In the genomic region with DNA sequence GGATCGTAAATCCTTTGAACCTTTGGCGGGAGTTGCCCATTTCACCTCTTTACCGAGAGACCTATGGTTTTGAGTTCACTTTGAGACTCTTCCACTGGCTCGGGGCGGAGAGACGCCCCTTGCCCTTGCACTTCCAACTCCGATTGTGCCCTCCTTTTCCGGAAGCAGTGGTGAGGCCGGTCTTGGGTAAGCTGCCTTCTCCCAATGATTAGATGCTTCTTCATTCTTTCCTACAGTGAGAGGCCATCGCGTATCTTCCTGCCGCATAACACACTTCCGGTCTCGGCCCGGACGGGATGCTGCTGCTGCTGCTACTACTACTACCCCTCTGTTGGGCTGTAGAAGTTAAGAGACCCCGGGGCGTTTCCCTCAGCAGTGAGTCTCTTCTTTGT, we compare ENCODE assay signal across 8 mouse cellular contexts. TPM values are rescaled to one million over a fixed set of nuclear protein-coding genes. Genes with fewer than 3 reads are reported as not detected.
DNase-seq lines count a peak whose midpoint lies in the region; ATAC-seq and TF ChIP-seq lines count a peak whose summit lies in the region.

No protein-coding gene starts in this region.

- H3K9me3 ChIP-seq in forebrain, postnatal 0 days (ENCODE audit: low read length), result no peaks in the 10 kb centered on the region
- no peaks in the 10 kb centered on the region for H3K9me3 ChIP-seq in limb, embryonic 11.5 days (ENCODE audit: control insufficient read depth, low read length)
- no peaks in the 10 kb centered on the region for H3K9me3 ChIP-seq in midbrain, embryonic 13.5 days

- peak overlapping the region; percentile 75 for H3K9ac ChIP-seq in forebrain, postnatal 0 days
- H3K9ac ChIP-seq in limb, embryonic 11.5 days (ENCODE audit: low read length), result peak overlapping the region; percentile 67
- H3K9ac ChIP-seq in midbrain, embryonic 13.5 days (replicated peaks), result peak overlapping the region; percentile 83

- peaks cover 21% of the 10 kb centered on the region for H3K4me1 ChIP-seq in forebrain, postnatal 0 days (ENCODE audit: insufficient read depth)
- peaks cover 10% of the 10 kb centered on the region for H3K4me1 ChIP-seq in limb, embryonic 11.5 days (ENCODE audit: control insufficient read depth, insufficient read depth, low read length)
- H3K4me1 ChIP-seq in midbrain, embryonic 13.5 days (replicated peaks), result peaks cover 43% of the 10 kb centered on the region

- under 1% methylated on average over 18 of the region's 18 CpGs for WGBS in forebrain, postnatal 0 days
- 1% methylated on average over 18 of the region's 18 CpGs for WGBS in limb, embryonic 11.5 days
- under 1% methylated on average over 18 of the region's 18 CpGs for WGBS in midbrain, embryonic 13.5 days

- peak overlapping the region; percentile 85 for H3K4me3 ChIP-seq in forebrain, postnatal 0 days (ENCODE audit: low read depth, low read length)
- H3K4me3 ChIP-seq in limb, embryonic 11.5 days (ENCODE audit: low read depth, low read length), result peak overlapping the region; percentile 79
- peak overlapping the region; percentile 85 for H3K4me3 ChIP-seq in midbrain, embryonic 13.5 days (replicated peaks)

- no peaks in the 10 kb centered on the region for H3K27me3 ChIP-seq in forebrain, postnatal 0 days (ENCODE audit: insufficient read depth, low read length)
- H3K27me3 ChIP-seq in limb, embryonic 11.5 days (ENCODE audit: control insufficient read depth, insufficient read depth, low read length), result no peaks in the 10 kb centered on the region
- no peaks in the 10 kb centered on the region for H3K27me3 ChIP-seq in midbrain, embryonic 13.5 days

- H3K36me3 ChIP-seq in forebrain, postnatal 0 days (ENCODE audit: insufficient read depth), result peaks cover 35% of the 10 kb centered on the region
- H3K36me3 ChIP-seq in limb, embryonic 11.5 days (ENCODE audit: control insufficient read depth, insufficient read depth, low read length), result peaks cover 16% of the 10 kb centered on the region
- peaks cover 43% of the 10 kb centered on the region for H3K36me3 ChIP-seq in midbrain, embryonic 13.5 days

- peak; percentile 19 for ATAC-seq in forebrain, postnatal 0 days
- no peak; the same call in 1 of the 2 replicates for ATAC-seq in limb, embryonic 11.5 days (ENCODE audit: insufficient number of reproducible peaks, low FRiP score, low TSS enrichment, low read depth)
- peak; percentile 19 for ATAC-seq in midbrain, embryonic 13.5 days

- H3K4me2 ChIP-seq in forebrain, postnatal 0 days (ENCODE audit: low read depth), result peak overlapping the region; percentile 86
- H3K4me2 ChIP-seq in limb, embryonic 11.5 days (ENCODE audit: low read depth, severe bottlenecking), result peak overlapping the region; percentile 91
- peak overlapping the region; percentile 94 for H3K4me2 ChIP-seq in midbrain, embryonic 13.5 days (replicated peaks)

- peak; percentile 32 for DNase-seq in gastrocnemius, postnatal 10 days
- no peak for DNase-seq in gastrocnemius, postnatal 25 days
- peak; percentile 65 for DNase-seq in thymus, postnatal 14 days
- no peak for DNase-seq in thymus, postnatal 25 days
- DNase-seq in forebrain, postnatal 0 days, result no peak
- no peak for DNase-seq in limb, embryonic 11.5 days (ENCODE audit: low spot score)
- no peak for DNase-seq in retina, postnatal 1 day

- TF ChIP-seq CTCF in forebrain, postnatal 0 days (IDR thresholded peaks at IDR 0.05; ENCODE audit: low read depth), result no peak

- H3K27ac ChIP-seq in forebrain, postnatal 0 days (ENCODE audit: low read depth, low read length), result peak overlapping the region; percentile 86
- no peak overlapping the region for H3K27ac ChIP-seq in limb, embryonic 11.5 days (replicated peaks; ENCODE audit: low read depth, low read length)
- peak overlapping the region; percentile 84 for H3K27ac ChIP-seq in midbrain, embryonic 13.5 days

RNA-seq across cellular contexts. Expression of gene Prkcsh, which starts 0.6 kb away (rescaled TPM):
- 10 to 100 TPM; 35.4 to 41.7 TPM for total RNA-seq in gastrocnemius, postnatal 10 days (2021)
- 10 to 100 TPM; 24.1 to 35.3 TPM for total RNA-seq in gastrocnemius, postnatal 25 days (2021)
- total RNA-seq in forebrain, postnatal 0 days (2014; rRNA removed), result 83.2 and 86.5 TPM in 2 replicates
- 48.9 and 67.4 TPM in 2 replicates for polyA plus RNA-seq in forebrain, postnatal 0 days (2015; fragmentation: Nextera tagmentation; extraction: Ambion mirVana)
- polyA plus RNA-seq in limb, embryonic 11.5 days (2014; fragmentation: Nextera tagmentation; extraction: Ambion mirVana), result 86.4 and 93.0 TPM in 2 replicates
- 94.7 and 99.3 TPM in 2 replicates for polyA plus RNA-seq in midbrain, embryonic 13.5 days (2015; fragmentation: Nextera tagmentation; extraction: Ambion mirVana)

RNA-seq across cellular contexts. Expression of gene Ccdc151, which starts 0.7 kb away (rescaled TPM):
- not detected for total RNA-seq in gastrocnemius, postnatal 10 days (2021)
- not detected for total RNA-seq in gastrocnemius, postnatal 25 days (2021)
- total RNA-seq in forebrain, postnatal 0 days (2014; rRNA removed), result 5.7 and 6.0 TPM in 2 replicates
- polyA plus RNA-seq in forebrain, postnatal 0 days (2015; fragmentation: Nextera tagmentation; extraction: Ambion mirVana), result 5.5 and 6.4 TPM in 2 replicates
- 1.8 and 2.1 TPM in 2 replicates for polyA plus RNA-seq in limb, embryonic 11.5 days (2014; fragmentation: Nextera tagmentation; extraction: Ambion mirVana)
- polyA plus RNA-seq in midbrain, embryonic 13.5 days (2015; fragmentation: Nextera tagmentation; extraction: Ambion mirVana), result 3.9 and 4.9 TPM in 2 replicates

RNA-seq across cellular contexts. Expression of gene Rgl3, which starts 13.9 kb away (rescaled TPM):
- total RNA-seq in gastrocnemius, postnatal 10 days (2021), result under 1 TPM; 0.47 to 0.75 TPM
- total RNA-seq in gastrocnemius, postnatal 25 days (2021), result under 1 TPM; 0.33 to 0.83 TPM
- total RNA-seq in forebrain, postnatal 0 days (2014; rRNA removed), result 0.24 and 2.1 TPM in 2 replicates
- polyA plus RNA-seq in forebrain, postnatal 0 days (2015; fragmentation: Nextera tagmentation; extraction: Ambion mirVana), result 1.0 and 1.2 TPM in 2 replicates
- polyA plus RNA-seq in limb, embryonic 11.5 days (2014; fragmentation: Nextera tagmentation; extraction: Ambion mirVana), result 1.6 and 2.5 TPM in 2 replicates
- polyA plus RNA-seq in midbrain, embryonic 13.5 days (2015; fragmentation: Nextera tagmentation; extraction: Ambion mirVana), result 1.0 and 1.4 TPM in 2 replicates

RNA-seq across cellular contexts. Expression of gene Epor, which starts 39.9 kb away (rescaled TPM):
- 1 to 10 TPM; 3.8 to 5.5 TPM for total RNA-seq in gastrocnemius, postnatal 10 days (2021)
- total RNA-seq in gastrocnemius, postnatal 25 days (2021), result under 1 TPM; 0.20 to 0.59 TPM
- total RNA-seq in forebrain, postnatal 0 days (2014; rRNA removed), result 0.24 and 1.0 TPM in 2 replicates
- polyA plus RNA-seq in forebrain, postnatal 0 days (2015; fragmentation: Nextera tagmentation; extraction: Ambion mirVana), result 2.2 and 2.4 TPM in 2 replicates
- polyA plus RNA-seq in limb, embryonic 11.5 days (2014; fragmentation: Nextera tagmentation; extraction: Ambion mirVana), result 4.9 and 5.8 TPM in 2 replicates
- polyA plus RNA-seq in midbrain, embryonic 13.5 days (2015; fragmentation: Nextera tagmentation; extraction: Ambion mirVana), result 1.4 and 2.5 TPM in 2 replicates

RNA-seq across cellular contexts. Expression of gene Swsap1, which starts 47.6 kb away (rescaled TPM):
- 1 to 10 TPM; 3.1 to 3.6 TPM for total RNA-seq in gastrocnemius, postnatal 10 days (2021)
- total RNA-seq in gastrocnemius, postnatal 25 days (2021), result 1 to 10 TPM; 1.6 to 2.7 TPM
- 28.2 and 37.7 TPM in 2 replicates for total RNA-seq in forebrain, postnatal 0 days (2014; rRNA removed)
- 7.0 and 7.3 TPM in 2 replicates for polyA plus RNA-seq in forebrain, postnatal 0 days (2015; fragmentation: Nextera tagmentation; extraction: Ambion mirVana)
- polyA plus RNA-seq in limb, embryonic 11.5 days (2014; fragmentation: Nextera tagmentation; extraction: Ambion mirVana), result 17.4 and 20.0 TPM in 2 replicates
- 9.8 and 12.6 TPM in 2 replicates for polyA plus RNA-seq in midbrain, embryonic 13.5 days (2015; fragmentation: Nextera tagmentation; extraction: Ambion mirVana)

Comparison
In these comparisons a context has a peak if more than half of its experiments do, and no peak if none do; other contexts are left out.
1. DNase-seq: peak in gastrocnemius, postnatal 10 days (single experiment) and thymus, postnatal 14 days (single experiment); none in gastrocnemius, postnatal 25 days (single experiment), thymus, postnatal 25 days (single experiment), forebrain, postnatal 0 days (single experiment), limb, embryonic 11.5 days (single experiment) and retina, postnatal 1 day (single experiment).
2. Peak in every context shown above with its lines, with median percentiles within 50 percentile points of each other: H3K4me2 ChIP-seq, H3K4me3 ChIP-seq and H3K9ac ChIP-seq.